Mouse (Mus musculus): ENCODE results near the gene Gad1. TPM values are rescaled to one million over a fixed set of nuclear protein-coding genes. Genes with fewer than 3 reads are reported as not detected.

Gene Gad1
- polyA plus RNA-seq, 1 experiment from 2014 or later, result 0.23 TPM

- Histone ChIP-seq H3K36me3 (no peaks in the 10 kb centered on the region), H3K4me3 (no peak overlapping the region), H3K9ac (no peak overlapping the region), H3K4me2 (no peak overlapping the region), H3K27ac (replicated peaks) (no peak overlapping the region), H3K27me3 (replicated peaks) (no peaks in the 10 kb centered on the region), H3K4me1 (no peaks in the 10 kb centered on the region), H3K9me3 (no peaks in the 10 kb centered on the region)
- no peak for ATAC-seq (ENCODE audit: extremely low read depth, insufficient number of reproducible peaks, low FRiP score, low TSS enrichment)
- 72% methylated on average over 5 of the region's 5 CpGs for WGBS
Measured at GRCm38 (mm10) chr2:70593670-70594069, 40.8 kb downstream of the Gad1 start.

GRCm38 (mm10) chr2:70595896-70596295 lies 43.0 kb downstream of the Gad1 start:
- Histone ChIP-seq H3K4me3 (no peak overlapping the region), H3K9me3 (no peaks in the 10 kb centered on the region), H3K27me3 (replicated peaks) (no peaks in the 10 kb centered on the region), H3K9ac (no peak overlapping the region), H3K4me2 (no peak overlapping the region), H3K27ac (replicated peaks) (no peak overlapping the region), H3K4me1 (no peaks in the 10 kb centered on the region), H3K36me3 (no peaks in the 10 kb centered on the region)
- WGBS, result 66% methylated on average over 2 of the region's 2 CpGs
- no peak for ATAC-seq (ENCODE audit: extremely low read depth, insufficient number of reproducible peaks, low FRiP score, low TSS enrichment)

DNA sequence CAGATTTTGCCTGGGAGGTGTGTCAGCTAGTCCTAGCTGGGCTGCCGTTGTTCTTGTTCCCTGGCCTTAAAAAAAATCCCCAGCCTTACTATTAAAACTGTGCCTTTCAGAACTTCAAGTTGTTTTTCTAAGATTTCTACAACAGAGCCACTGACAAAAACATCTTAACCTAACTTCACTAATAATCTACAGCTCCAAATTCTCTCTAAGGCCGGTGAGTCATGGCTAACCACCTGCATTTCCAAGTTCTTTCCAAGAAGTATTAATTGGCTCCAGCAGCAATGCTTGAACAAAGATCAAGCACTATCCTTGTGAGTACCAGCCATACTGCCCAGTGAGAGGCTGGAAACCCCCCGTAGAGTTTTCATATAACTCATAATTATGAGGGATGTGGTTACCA lies 56.9 kb downstream of the Gad1 start:
- no peak overlapping the region for H3K9ac ChIP-seq
- H3K4me1 ChIP-seq, result no peaks in the 10 kb centered on the region
- WGBS, result 76% methylated on average over 3 of the region's 3 CpGs
- peaks cover 11% of the 10 kb centered on the region for H3K9me3 ChIP-seq
- H3K27ac ChIP-seq (replicated peaks), result no peak overlapping the region
- no peak for ATAC-seq (ENCODE audit: extremely low read depth, insufficient number of reproducible peaks, low FRiP score, low TSS enrichment)
- H3K36me3 ChIP-seq, result no peaks in the 10 kb centered on the region
- no peak overlapping the region for H3K4me3 ChIP-seq
- no peak overlapping the region for H3K4me2 ChIP-seq
- no peaks in the 10 kb centered on the region for H3K27me3 ChIP-seq (replicated peaks)

- Histone ChIP-seq H3K27me3 (replicated peaks) (no peaks in the 10 kb centered on the region), H3K9me3 (no peaks in the 10 kb centered on the region), H3K9ac (no peak overlapping the region), H3K4me2 (no peak overlapping the region), H3K27ac (replicated peaks) (no peak overlapping the region), H3K36me3 (no peaks in the 10 kb centered on the region), H3K4me3 (no peak overlapping the region), H3K4me1 (no peaks in the 10 kb centered on the region)
- WGBS, result 79% methylated on average over 7 of the region's 7 CpGs
- no peak for ATAC-seq (ENCODE audit: extremely low read depth, insufficient number of reproducible peaks, low FRiP score, low TSS enrichment)
Measured at GRCm38 (mm10) chr2:70614745-70615351, 62.0 kb downstream of the Gad1 start.

GRCm38 (mm10) chr2:70616076-70616475 lies 63.2 kb downstream of the Gad1 start:
- no peaks in the 10 kb centered on the region for H3K9me3 ChIP-seq
- no peaks in the 10 kb centered on the region for H3K4me1 ChIP-seq
- H3K27me3 ChIP-seq (replicated peaks), result no peaks in the 10 kb centered on the region
- WGBS, result 73% methylated on average over 2 of the region's 2 CpGs
- no peak overlapping the region for H3K4me2 ChIP-seq
- no peak overlapping the region for H3K4me3 ChIP-seq
- no peak overlapping the region for H3K9ac ChIP-seq
- no peaks in the 10 kb centered on the region for H3K36me3 ChIP-seq
- no peak for ATAC-seq (ENCODE audit: extremely low read depth, insufficient number of reproducible peaks, low FRiP score, low TSS enrichment)
- H3K27ac ChIP-seq (replicated peaks), result no peak overlapping the region

DNA sequence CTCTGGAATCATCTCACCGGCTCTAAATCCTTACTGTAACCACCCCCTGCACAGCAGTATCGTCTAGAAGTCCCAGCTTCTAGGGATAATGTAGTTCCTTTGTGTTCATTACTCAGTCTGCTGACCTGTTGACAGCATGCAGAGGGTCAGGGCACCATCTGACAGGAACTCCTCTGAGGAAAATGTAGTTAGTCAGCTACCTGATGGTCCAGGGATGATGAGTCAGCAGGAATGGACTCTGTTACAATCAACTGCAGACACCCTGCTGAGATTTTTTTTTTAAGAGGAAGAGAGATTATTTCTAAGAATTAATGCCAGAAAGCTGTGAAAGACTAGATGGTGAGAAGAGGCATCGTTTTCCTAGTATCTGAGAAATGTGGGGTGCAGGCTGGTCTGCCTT lies 63.7 kb downstream of the Gad1 start:
- Histone ChIP-seq H3K9ac (no peak overlapping the region), H3K27me3 (replicated peaks) (no peaks in the 10 kb centered on the region), H3K36me3 (no peaks in the 10 kb centered on the region), H3K4me3 (no peak overlapping the region), H3K27ac (replicated peaks) (no peak overlapping the region), H3K9me3 (no peaks in the 10 kb centered on the region), H3K4me1 (no peaks in the 10 kb centered on the region), H3K4me2 (no peak overlapping the region)
- ATAC-seq (ENCODE audit: extremely low read depth, insufficient number of reproducible peaks, low FRiP score, low TSS enrichment), result no peak
- WGBS, result 44% methylated on average over 3 of the region's 3 CpGs

GRCm38 (mm10) chr2:70619232-70619835 lies 66.5 kb downstream of the Gad1 start:
- Histone ChIP-seq H3K27me3 (replicated peaks) (no peaks in the 10 kb centered on the region), H3K9ac (no peak overlapping the region), H3K4me1 (no peaks in the 10 kb centered on the region), H3K27ac (replicated peaks) (no peak overlapping the region), H3K4me2 (no peak overlapping the region), H3K9me3 (no peaks in the 10 kb centered on the region), H3K36me3 (no peaks in the 10 kb centered on the region), H3K4me3 (no peak overlapping the region)
- WGBS, result 82% methylated on average over 6 of the region's 6 CpGs
- ATAC-seq (ENCODE audit: extremely low read depth, insufficient number of reproducible peaks, low FRiP score, low TSS enrichment), result no peak

DNA sequence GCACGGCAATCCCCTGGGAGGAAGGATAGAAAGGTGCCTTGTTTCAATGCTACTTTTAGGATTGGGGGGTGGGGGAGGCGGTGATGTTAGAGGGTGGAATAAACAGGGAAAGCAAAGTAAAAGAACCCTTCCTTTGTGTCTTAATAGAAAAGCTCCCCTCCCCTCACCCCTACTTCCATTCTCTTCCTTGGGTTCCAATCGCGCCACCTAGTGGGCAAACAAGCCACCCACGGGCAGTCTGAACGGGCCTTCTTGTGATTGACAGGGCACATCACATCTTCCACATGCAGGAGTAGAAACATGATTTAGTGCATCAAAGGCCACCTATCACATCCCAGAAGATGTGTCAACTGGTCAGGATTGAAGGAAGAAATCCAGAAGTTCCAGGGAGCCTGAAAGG lies 67.4 kb downstream of the Gad1 start:
- WGBS, result 21% methylated on average over 6 of the region's 6 CpGs

GRCm38 (mm10) chr2:70622244-70622643 lies 69.4 kb downstream of the Gad1 start:
- ATAC-seq (ENCODE audit: extremely low read depth, insufficient number of reproducible peaks, low FRiP score, low TSS enrichment), result no peak
- no peaks in the 10 kb centered on the region for H3K9me3 ChIP-seq
- H3K27ac ChIP-seq (replicated peaks), result no peak overlapping the region
- H3K4me3 ChIP-seq, result no peak overlapping the region
- no peak overlapping the region for H3K4me2 ChIP-seq
- no peaks in the 10 kb centered on the region for H3K27me3 ChIP-seq (replicated peaks)
- WGBS, result 62% methylated on average over 4 of the region's 4 CpGs
- no peak overlapping the region for H3K9ac ChIP-seq
- no peaks in the 10 kb centered on the region for H3K4me1 ChIP-seq
- no peaks in the 10 kb centered on the region for H3K36me3 ChIP-seq

More for the DNA sequence above, 67.4 kb downstream of the Gad1 start:
- Histone ChIP-seq H3K27ac (replicated peaks) (no peak overlapping the region), H3K4me1 (no peaks in the 10 kb centered on the region), H3K36me3 (no peaks in the 10 kb centered on the region), H3K9ac (no peak overlapping the region), H3K9me3 (no peaks in the 10 kb centered on the region), H3K4me3 (no peak overlapping the region), H3K4me2 (no peak overlapping the region), H3K27me3 (replicated peaks) (no peaks in the 10 kb centered on the region)
- ATAC-seq (ENCODE audit: extremely low read depth, insufficient number of reproducible peaks, low FRiP score, low TSS enrichment), result no peak

- no peaks in the 10 kb centered on the region for H3K9me3 ChIP-seq
- no peak overlapping the region for H3K27ac ChIP-seq (replicated peaks)
- WGBS, result 52% methylated on average over 7 of the region's 7 CpGs
- no peaks in the 10 kb centered on the region for H3K27me3 ChIP-seq (replicated peaks)
- no peaks in the 10 kb centered on the region for H3K36me3 ChIP-seq
- no peak for ATAC-seq (ENCODE audit: extremely low read depth, insufficient number of reproducible peaks, low FRiP score, low TSS enrichment)
- no peak overlapping the region for H3K4me2 ChIP-seq
- no peak overlapping the region for H3K9ac ChIP-seq
- peaks cover 14% of the 10 kb centered on the region for H3K4me1 ChIP-seq
- no peak overlapping the region for H3K4me3 ChIP-seq
Measured at GRCm38 (mm10) chr2:70625761-70626160, 72.9 kb downstream of the Gad1 start.

- Histone ChIP-seq H3K27me3 (replicated peaks) (no peaks in the 10 kb centered on the region), H3K4me2 (no peak overlapping the region), H3K4me3 (no peak overlapping the region), H3K9ac (no peak overlapping the region), H3K4me1 (peaks cover 14% of the 10 kb centered on the region), H3K36me3 (no peaks in the 10 kb centered on the region), H3K27ac (replicated peaks) (no peak overlapping the region), H3K9me3 (no peaks in the 10 kb centered on the region)
- ATAC-seq (ENCODE audit: extremely low read depth, insufficient number of reproducible peaks, low FRiP score, low TSS enrichment), result no peak
- 79% methylated on average over 12 of the region's 12 CpGs for WGBS
Measured at GRCm38 (mm10) chr2:70628397-70628796, 75.5 kb downstream of the Gad1 start.

- Histone ChIP-seq H3K4me2 (peak overlapping the region; percentile 64), H3K27me3 (replicated peaks) (no peaks in the 10 kb centered on the region), H3K36me3 (no peaks in the 10 kb centered on the region), H3K27ac (replicated peaks) (no peak overlapping the region), H3K4me1 (peaks cover 14% of the 10 kb centered on the region), H3K9ac (peak overlapping the region; percentile 63), H3K9me3 (no peaks in the 10 kb centered on the region), H3K4me3 (peak overlapping the region; percentile 38)
- WGBS, result 13% methylated on average over 10 of the region's 10 CpGs
- ATAC-seq (ENCODE audit: extremely low read depth, insufficient number of reproducible peaks, low FRiP score, low TSS enrichment), result peak; percentile 42; the same call in 1 of the 2 replicates
Measured at GRCm38 (mm10) chr2:70629339-70629761, 76.5 kb downstream of the Gad1 start.
